In the genomic region with DNA sequence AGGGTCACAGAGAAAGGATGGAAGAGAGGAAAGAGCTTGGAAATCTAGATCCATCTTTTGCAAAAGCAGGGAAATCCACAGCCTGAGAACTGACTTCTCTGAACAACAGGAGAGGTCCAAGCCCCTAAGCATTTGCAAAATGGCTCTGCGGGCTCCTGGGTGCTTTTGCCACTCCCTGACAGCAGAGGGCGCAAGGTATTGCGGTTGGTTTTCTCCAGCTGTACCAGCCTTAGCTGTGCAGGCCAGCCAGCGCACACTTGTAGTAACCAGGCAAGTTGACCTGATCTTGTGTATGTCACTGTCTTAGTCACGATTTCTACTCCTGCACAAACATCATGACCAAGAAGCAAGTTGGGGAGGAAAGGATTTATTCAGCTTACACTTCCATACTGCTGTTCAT, we compare ENCODE assay signal across 9 mouse cellular contexts. TPM values are rescaled to one million over a fixed set of nuclear protein-coding genes. Genes with fewer than 3 reads are reported as not detected.
DNase-seq lines count a peak whose midpoint lies in the region; ATAC-seq and TF ChIP-seq lines count a peak whose summit lies in the region.
"Had no signal": no experiment of that assay in that cellular context is flagged by ENCODE, and none has a peak within 500 bp of the region (broad histone marks: within the 10 kb centered on the region; RNA-seq: fewer than 3 reads in every experiment).

No protein-coding gene starts in this region.

- peaks cover 41% of the 10 kb centered on the region for H3K27me3 ChIP-seq in heart, embryonic 11.5 days (ENCODE audit: control insufficient read depth, insufficient read depth, low read length)
- H3K27me3 ChIP-seq in midbrain, embryonic 16.5 days (ENCODE audit: control insufficient read depth, insufficient read depth, low read depth, low read length) = peaks cover 36% of the 10 kb centered on the region
- peaks cover 5% of the 10 kb centered on the region for H3K27me3 ChIP-seq in stomach, postnatal 0 days (ENCODE audit: control insufficient read depth, insufficient read depth, low read length)

- WGBS in heart, embryonic 11.5 days (ENCODE audit: insufficient replicate concordance) = 11% methylated on average over 5 of the region's 5 CpGs
- WGBS in midbrain, embryonic 16.5 days = 3% methylated on average over 5 of the region's 5 CpGs
- WGBS in stomach, postnatal 0 days = 7% methylated on average over 5 of the region's 5 CpGs

- H3K9me3 ChIP-seq in heart, embryonic 11.5 days (replicated peaks; ENCODE audit: control insufficient read depth, low read length) = no peaks in the 10 kb centered on the region
- no peaks in the 10 kb centered on the region for H3K9me3 ChIP-seq in midbrain, embryonic 16.5 days (replicated peaks; ENCODE audit: control insufficient read depth, low read length, poor library complexity, severe bottlenecking)
- H3K9me3 ChIP-seq in stomach, postnatal 0 days (ENCODE audit: control insufficient read depth, low read length) = no peaks in the 10 kb centered on the region
- H3K9me3 ChIP-seq: liver, embryonic 15.5 days had no signal

- no peak overlapping the region for H3K4me2 ChIP-seq in heart, embryonic 11.5 days
- H3K4me2 ChIP-seq in midbrain, embryonic 16.5 days (ENCODE audit: low read length) = no peak overlapping the region
- H3K4me2 ChIP-seq in stomach, postnatal 0 days (replicated peaks; ENCODE audit: low read depth) = no peak overlapping the region
- H3K4me2 ChIP-seq: liver, embryonic 15.5 days had no signal

- H3K27ac ChIP-seq in heart, embryonic 11.5 days (ENCODE audit: low read depth, low read length) = no peak overlapping the region
- no peak overlapping the region for H3K27ac ChIP-seq in midbrain, embryonic 16.5 days (ENCODE audit: low read length)
- H3K27ac ChIP-seq in stomach, postnatal 0 days (replicated peaks) = no peak overlapping the region
- H3K27ac ChIP-seq: liver, embryonic 15.5 days had no signal

- peaks cover 2% of the 10 kb centered on the region; the same call in 1 of the 2 replicates for H3K4me1 ChIP-seq in heart, embryonic 11.5 days (ENCODE audit: control insufficient read depth, insufficient read depth, low read length)
- no peaks in the 10 kb centered on the region; the same call in 1 of the 2 replicates for H3K4me1 ChIP-seq in midbrain, embryonic 16.5 days (ENCODE audit: control insufficient read depth, insufficient read depth, low read length)
- H3K4me1 ChIP-seq in stomach, postnatal 0 days (replicated peaks; ENCODE audit: control insufficient read depth, insufficient read depth) = no peaks in the 10 kb centered on the region
- H3K4me1 ChIP-seq: liver, embryonic 15.5 days had no signal

- no peak for ATAC-seq in heart, embryonic 11.5 days (replicated peaks; ENCODE audit: insufficient number of reproducible peaks, low FRiP score, low TSS enrichment)
- peak; percentile 42; the same call in 1 of the 2 replicates for ATAC-seq in midbrain, embryonic 16.5 days
- ATAC-seq in stomach, postnatal 0 days (ENCODE audit: low FRiP score, low TSS enrichment) = peak; percentile 74

- TF ChIP-seq EP300 in stomach, postnatal 0 days (optimal IDR thresholded peaks at IDR 0.05) = no peak

- no peak overlapping the region for H3K9ac ChIP-seq in heart, embryonic 11.5 days (ENCODE audit: low read depth, low read length)
- H3K9ac ChIP-seq in midbrain, embryonic 16.5 days (ENCODE audit: low read depth, low read length) = no peak overlapping the region
- no peak overlapping the region for H3K9ac ChIP-seq in stomach, postnatal 0 days (ENCODE audit: low read length)
- H3K9ac ChIP-seq: liver, embryonic 15.5 days had no signal

- intact Hi-C loops in heart, postnatal 10 days (cut with DNase I) = loop anchor here (1.0 kb wide), 1 partner anchor 82 kb away; no protein-coding TSS in a partner anchor
- intact Hi-C loops in left cerebral cortex, postnatal 14 days (cut with DNase I) = loop anchor here (2.0 kb wide), 1 partner anchor 79 kb away; no protein-coding TSS in a partner anchor

- DNase-seq in heart, adult 18-20 months = peak; percentile 36 to 72
- DNase-seq in NIH3T3 (ENCODE audit: low read depth) = peak; percentile 84
- DNase-seq in cerebellum, postnatal 36 days = peak; percentile 39 to 44
- DNase-seq in heart, postnatal 10 days = peak; percentile 68 to 84
- peak; percentile 73 to 83 for DNase-seq in left cerebral cortex, postnatal 14 days (ENCODE audit: low spot score in 2 of 2)
- peak; percentile 84 for DNase-seq in stomach, postnatal 0 days (ENCODE audit: low spot score)

- H3K4me3 ChIP-seq in heart, embryonic 11.5 days (ENCODE audit: low read depth, low read length) = no peak overlapping the region
- H3K4me3 ChIP-seq in midbrain, embryonic 16.5 days (ENCODE audit: low read depth, low read length) = no peak overlapping the region
- no peak overlapping the region for H3K4me3 ChIP-seq in stomach, postnatal 0 days (ENCODE audit: low read depth, low read length)
- H3K4me3 ChIP-seq: liver, embryonic 15.5 days had no signal

- TF ChIP-seq CTCF in stomach, postnatal 0 days (IDR thresholded peaks at IDR 0.05; ENCODE audit: low read depth) = peak; percentile 87

- no peaks in the 10 kb centered on the region for H3K36me3 ChIP-seq in heart, embryonic 11.5 days (ENCODE audit: control insufficient read depth, insufficient read depth, low read length)
- no peaks in the 10 kb centered on the region for H3K36me3 ChIP-seq in midbrain, embryonic 16.5 days (ENCODE audit: control insufficient read depth, insufficient read depth, low read length)
- no peaks in the 10 kb centered on the region for H3K36me3 ChIP-seq in stomach, postnatal 0 days (ENCODE audit: control insufficient read depth, insufficient read depth, low read length)
- H3K36me3 ChIP-seq: liver, embryonic 15.5 days had no signal

RNA-seq across cellular contexts. Expression of a gene that starts 18.2 kb away (rescaled TPM):
- total RNA-seq in heart, adult 18-20 months (2021) = under 1 TPM; 0.15 to 0.23 TPM
- polyA plus RNA-seq in heart, embryonic 11.5 days (2014; fragmentation: Nextera tagmentation; extraction: Ambion mirVana) = 0.14 and 0.19 TPM in 2 replicates
- under 1 TPM; 0.12 to 0.36 TPM for total RNA-seq in heart, postnatal 10 days (2021)
- 10 to 100 TPM; 10.8 to 18.5 TPM for total RNA-seq in left cerebral cortex, postnatal 14 days (2021)
- 7.3 and 8.2 TPM in 2 replicates for polyA plus RNA-seq in midbrain, embryonic 16.5 days (2015; fragmentation: Nextera tagmentation; extraction: Ambion mirVana)
- polyA plus RNA-seq in stomach, postnatal 0 days (2015; fragmentation: Nextera tagmentation; extraction: Ambion mirVana) = 43.4 and 52.0 TPM in 2 replicates

RNA-seq across cellular contexts. Expression of a gene that starts 25.0 kb away (rescaled TPM):
- total RNA-seq in heart, adult 18-20 months (2021) = not detected
- 0.17 and 0.18 TPM in 2 replicates for polyA plus RNA-seq in heart, embryonic 11.5 days (2014; fragmentation: Nextera tagmentation; extraction: Ambion mirVana)
- total RNA-seq in heart, postnatal 10 days (2021) = not detected
- total RNA-seq in left cerebral cortex, postnatal 14 days (2021) = not detected
- 0.25 TPM in 1 of 2 replicates, not detected in the other for polyA plus RNA-seq in midbrain, embryonic 16.5 days (2015; fragmentation: Nextera tagmentation; extraction: Ambion mirVana)
- polyA plus RNA-seq in stomach, postnatal 0 days (2015; fragmentation: Nextera tagmentation; extraction: Ambion mirVana) = 0.08 TPM in 1 of 2 replicates, not detected in the other

RNA-seq across cellular contexts. Expression of a gene that starts 29.7 kb away (rescaled TPM):
- under 1 TPM; 0.25 to 0.85 TPM for total RNA-seq in heart, adult 18-20 months (2021)
- not detected in 2 replicates for polyA plus RNA-seq in heart, embryonic 11.5 days (2014; fragmentation: Nextera tagmentation; extraction: Ambion mirVana)
- total RNA-seq in heart, postnatal 10 days (2021) = under 1 TPM in 1 of 2 experiments, not detected in 1; 0.34 TPM
- under 1 TPM; 0.22 to 0.40 TPM for total RNA-seq in left cerebral cortex, postnatal 14 days (2021)
- polyA plus RNA-seq in midbrain, embryonic 16.5 days (2015; fragmentation: Nextera tagmentation; extraction: Ambion mirVana) = not detected in 2 replicates
- polyA plus RNA-seq in stomach, postnatal 0 days (2015; fragmentation: Nextera tagmentation; extraction: Ambion mirVana) = 2.5 and 3.8 TPM in 2 replicates

RNA-seq across cellular contexts. Expression of a gene that starts 37.8 kb away (rescaled TPM):
- total RNA-seq in heart, adult 18-20 months (2021) = 10 to 100 TPM; 27.4 to 27.6 TPM
- polyA plus RNA-seq in heart, embryonic 11.5 days (2014; fragmentation: Nextera tagmentation; extraction: Ambion mirVana) = 48.2 and 51.5 TPM in 2 replicates
- total RNA-seq in heart, postnatal 10 days (2021) = 10 to 100 TPM; 31.8 to 34.0 TPM
- 10 to 100 TPM; 35.5 to 40.4 TPM for total RNA-seq in left cerebral cortex, postnatal 14 days (2021)
- polyA plus RNA-seq in midbrain, embryonic 16.5 days (2015; fragmentation: Nextera tagmentation; extraction: Ambion mirVana) = 59.1 and 61.5 TPM in 2 replicates
- 41.8 and 42.6 TPM in 2 replicates for polyA plus RNA-seq in stomach, postnatal 0 days (2015; fragmentation: Nextera tagmentation; extraction: Ambion mirVana)

Comparison
In these comparisons a context has a peak if more than half of its experiments do, and no peak if none do; other contexts are left out.
1. RNA of a gene that starts 18.2 kb away (total RNA-seq): 10.8 to 18.5 TPM in left cerebral cortex, postnatal 14 days; 0.12 to 0.36 TPM in heart, postnatal 10 days and 0.15 to 0.23 TPM in heart, adult 18-20 months; every median in the first group is over 4 times any median in the second.
2. Peak in every context shown above with its lines, with median percentiles within 50 percentile points of each other: DNase-seq.